Mouse (Mus musculus) liver, embryonic 14.5 days (tissue): ENCODE data around the gene Rnd2. TPM values are rescaled to one million over a fixed set of nuclear protein-coding genes. Genes with fewer than 3 reads are reported as not detected.

ENCODE experiments used
- ATAC-seq: fragments of 200-750 bp; cut with Nextera tagmentation; 2 replicates; pipeline ENCODE4 v1.8.0; 2017; ENCODE audit warnings: moderate number of reproducible peaks, mild to moderate bottlenecking, moderate library complexity; ENCODE audit not compliant: insufficient read depth
- DNase-seq, 3 experiments: peaks; one replicate each; pipeline ENCODE4 v3.0.0-alpha.2; 2012 to 2013; ENCODE audit warnings: low read depth in 3 of 3, low spot score in 3 of 3
- H3K27ac ChIP-seq: fragments of 300-500 bp; sonication (generic); 2 replicates; pipeline ENCODE4 v1.5.1; 2014; ENCODE audit warnings: moderate library complexity, mild to moderate bottlenecking, control low read depth, inconsistent platforms
- H3K27me3 ChIP-seq: fragments of 300-500 bp; sonication (generic); 2 replicates; pipeline ENCODE4 v1.6.1; 2014; ENCODE audit warnings: mild to moderate bottlenecking, low read length, moderate library complexity; ENCODE audit not compliant: control insufficient read depth, insufficient read depth
- H3K36me3 ChIP-seq: fragments of 300-500 bp; sonication (generic); replicated peaks from 2 replicates; pipeline ENCODE4 v1.6.1; 2014; ENCODE audit warnings: low read depth; ENCODE audit not compliant: control insufficient read depth, insufficient read depth
- H3K4me1 ChIP-seq, 2 experiments: fragments of 200-500 bp in 1 of 2; fragments of 300-500 bp in 1 of 2; sonication (generic) in 1 of 2; replicated peaks; 2 replicates each; pipeline ENCODE4 v1.6.1; 2012 to 2014; ENCODE audit warnings: antibody characterized with exemption in 1 of 2, inconsistent platforms in 1 of 2, low read length in 1 of 2; ENCODE audit not compliant: control insufficient read depth in 2 of 2, insufficient read depth in 2 of 2
- H3K4me2 ChIP-seq: fragments of 300-500 bp; sonication (generic); 2 replicates; pipeline ENCODE4 v1.6.1; 2014; ENCODE audit warnings: low read depth, mild to moderate bottlenecking, control low read depth, moderate library complexity
- H3K4me3 ChIP-seq, 2 experiments: fragments of 200-500 bp in 1 of 2; fragments of 300-500 bp in 1 of 2; sonication (generic) in 1 of 2; 2 replicates each; pipeline ENCODE4 v1.5.1; 2012 to 2014; ENCODE audit warnings: low read depth in 2 of 2, low read length in 2 of 2, mild to moderate bottlenecking in 2 of 2, control low read depth in 1 of 2, inconsistent platforms in 1 of 2, moderate library complexity in 1 of 2; ENCODE audit not compliant: insufficient read depth in 1 of 2
- H3K9ac ChIP-seq: fragments of 300-500 bp; sonication (generic); replicated peaks from 2 replicates; pipeline ENCODE4 v1.6.1; 2014; ENCODE audit warnings: mild to moderate bottlenecking, control low read depth, moderate library complexity
- H3K9me3 ChIP-seq: fragments of 300-500 bp; sonication (generic); 2 replicates; pipeline ENCODE4 v1.6.1; 2016; ENCODE audit warnings: low read length, mixed read lengths; ENCODE audit not compliant: control insufficient read depth
- CTCF ChIP-seq: IDR thresholded peaks from 2 replicates; pipeline ENCODE4 v1.5.1; 2016; ENCODE audit warnings: antibody characterized with exemption, low read depth, control low read depth
- EP300 ChIP-seq: IDR thresholded peaks from 2 replicates; pipeline ENCODE4 v1.6.1; 2016; ENCODE audit warnings: antibody characterized with exemption, low read depth
- whole genome bisulfite sequencing: fragments of 180-500 bp; shearing (Covaris S2); extraction: QIAGEN DNeasy Blood & Tissue Kit; methylation state at CpG from one replicate; pipeline ENCODE4 v1.1.7; 2014; ENCODE audit not compliant: insufficient replicate concordance; 5-methylcytosine and 5-hydroxymethylcytosine counted together
- polyA plus RNA-seq, 2 experiments: library from polyadenylated mRNA; depleted of rRNA in 1 of 2; stranded (reverse) in 1 of 2; unstranded in 1 of 2; fragments of >200 nt; fragmentation: Nextera tagmentation in 1 of 2; extraction: Ambion mirVana in 1 of 2; gene quantifications; 2 replicates each; pipeline versions ENCODE4 v1.2.1 to v1.2.3; 2012 to 2014

Rnd2 gene
- polyA plus RNA-seq, 2 experiments = 1.2 to 2.9 TPM

DNA sequence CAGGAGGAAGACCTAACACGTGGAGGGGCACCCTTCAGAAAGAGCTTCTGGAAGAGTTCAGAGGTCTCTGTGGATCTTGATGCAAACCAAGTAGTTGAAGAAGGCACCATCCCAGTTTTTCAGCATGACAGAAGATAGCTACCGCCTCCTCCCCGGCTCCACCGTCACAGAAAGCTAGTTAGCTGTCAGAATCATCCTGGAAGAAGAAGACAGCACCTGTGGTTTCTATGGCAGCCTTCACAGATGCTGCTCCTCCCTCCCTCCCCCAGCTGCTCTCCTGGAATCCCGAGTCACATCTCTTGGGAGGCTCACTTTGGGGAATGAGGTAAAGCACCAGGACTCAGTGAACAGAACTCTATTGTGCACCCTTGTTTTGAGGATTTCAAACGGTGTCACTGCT lies 45.8 kb upstream of the Rnd2 start:
- Histone ChIP-seq H3K9ac (no peak overlapping the region), H3K4me2 (no peak overlapping the region), H3K9me3 (no peaks in the 10 kb centered on the region), H3K27ac (no peak overlapping the region), H3K27me3 (no peaks in the 10 kb centered on the region), H3K4me1 (peaks cover 0 to 6% of the 10 kb centered on the region in 2 experiments; a peak in 3 of 4 replicates), H3K36me3 (no peaks in the 10 kb centered on the region; the same call in 1 of the 2 replicates), H3K4me3 (no peak overlapping the region)
- DNase-seq (no peak), ATAC-seq (no peak)
- TF ChIP-seq EP300 = no peak
- TF ChIP-seq CTCF = no peak
- WGBS = 59% methylated on average over 6 of the region's 6 CpGs

DNA sequence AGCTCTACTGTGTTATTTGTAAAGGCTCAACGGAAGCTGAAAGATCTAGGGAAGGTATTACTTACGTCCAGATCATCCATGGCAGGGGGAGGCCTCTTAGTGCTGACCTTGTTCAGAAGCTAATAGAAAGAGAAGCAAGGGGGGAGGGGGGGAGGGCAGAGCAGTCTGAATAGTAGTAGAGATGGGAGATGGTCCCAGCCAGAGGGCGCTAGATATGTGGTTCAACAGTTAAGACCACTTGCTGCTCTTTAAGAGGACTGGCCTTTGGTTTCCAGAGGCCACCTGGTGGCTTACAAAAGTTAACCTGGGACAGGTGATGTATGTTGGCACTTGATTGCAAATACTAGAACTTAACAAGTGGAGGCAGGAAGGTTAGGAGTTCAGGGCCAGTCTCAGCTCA lies 45.2 kb upstream of the Rnd2 start:
- Histone ChIP-seq H3K4me1 (peaks cover 0 to 12% of the 10 kb centered on the region in 2 experiments; a peak in 3 of 4 replicates), H3K9ac (no peak overlapping the region), H3K4me3 (no peak overlapping the region), H3K9me3 (no peaks in the 10 kb centered on the region), H3K27me3 (no peaks in the 10 kb centered on the region), H3K36me3 (no peaks in the 10 kb centered on the region), H3K4me2 (no peak overlapping the region), H3K27ac (no peak overlapping the region)
- no peak for DNase-seq
- TF ChIP-seq CTCF (peak; percentile 45), EP300 (no peak)
- ATAC-seq = no peak
- 38% methylated on average over 3 of the region's 3 CpGs for WGBS

DNA sequence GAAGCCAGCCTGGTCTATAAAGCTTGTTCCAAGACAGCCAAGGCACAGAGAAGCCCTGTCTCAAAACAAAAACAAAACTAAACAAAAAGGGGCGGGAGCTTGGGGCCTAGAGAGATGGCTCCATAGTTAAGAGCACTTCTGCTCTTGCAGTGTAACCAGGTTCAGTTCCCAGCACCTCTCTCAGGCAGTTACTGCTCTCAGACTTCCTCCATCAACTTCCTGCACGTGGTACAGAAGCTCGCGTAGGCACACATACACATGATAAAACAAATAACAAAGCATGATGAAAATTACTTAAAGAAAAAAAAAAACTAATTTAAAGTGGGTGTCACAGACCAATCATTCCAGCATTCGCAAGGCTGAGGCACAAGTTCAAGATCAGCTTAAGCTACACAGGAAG lies 44.7 kb upstream of the Rnd2 start:
- 62% methylated on average over 5 of the region's 5 CpGs for WGBS
- no peaks in the 10 kb centered on the region for H3K9me3 ChIP-seq
- H3K9ac ChIP-seq = no peak overlapping the region
- no peak overlapping the region for H3K4me3 ChIP-seq
- no peak for DNase-seq
- H3K36me3 ChIP-seq = no peaks in the 10 kb centered on the region
- TF ChIP-seq CTCF (no peak), EP300 (no peak)
- no peak overlapping the region for H3K4me2 ChIP-seq
- H3K4me1 ChIP-seq = peaks cover 0 to 12% of the 10 kb centered on the region in 2 experiments; a peak in 3 of 4 replicates
- no peak for ATAC-seq
- H3K27me3 ChIP-seq = no peaks in the 10 kb centered on the region
- no peak overlapping the region for H3K27ac ChIP-seq

DNA sequence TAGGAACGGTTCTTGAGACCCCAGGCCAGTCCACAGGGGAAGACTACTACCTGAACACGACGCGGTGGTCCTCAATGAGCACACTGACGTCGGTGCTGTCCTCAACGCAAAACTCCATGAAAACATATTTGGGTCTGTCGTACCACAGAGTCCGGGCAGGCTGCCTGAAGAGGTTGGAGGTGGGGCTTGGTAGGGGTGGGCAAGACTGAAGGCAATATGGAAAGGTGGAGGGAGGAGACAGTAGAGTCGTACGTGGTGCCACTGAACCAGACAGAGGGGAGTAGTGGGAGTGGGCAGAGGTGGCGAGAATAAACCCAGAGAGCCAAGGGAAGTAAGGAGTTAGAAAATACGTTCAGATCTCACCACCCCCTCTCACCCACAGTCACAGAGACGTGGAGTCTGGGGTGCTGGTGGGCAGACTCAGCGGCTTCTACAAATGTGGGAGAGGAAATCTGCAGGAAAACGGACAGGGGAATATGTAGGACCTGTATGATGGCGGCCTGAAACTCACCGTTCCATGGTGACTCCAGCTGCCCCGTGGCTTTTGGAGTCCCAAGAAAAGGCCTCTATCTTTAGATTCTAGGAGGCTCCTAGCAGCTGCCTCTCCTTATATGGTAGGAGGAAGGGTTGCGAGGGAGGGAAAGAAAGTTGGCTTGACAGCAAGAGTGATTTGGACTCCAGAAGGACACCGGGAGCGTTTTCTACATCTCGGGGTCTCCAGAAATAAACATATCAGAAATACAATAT lies 40.5 kb upstream of the Rnd2 start, which contains the start of gene Gm27029:
Gene Gm27029 (minus strand): TSS at position 692 of the 747 bp plus-strand sequence.
- 9% methylated on average over 23 of the region's 23 CpGs for WGBS
- Histone ChIP-seq H3K27me3 (no peaks in the 10 kb centered on the region), H3K36me3 (no peaks in the 10 kb centered on the region), H3K9ac (peak within 1 kb of the TSS; percentile 82), H3K4me2 (peak within 1 kb of the TSS; percentile 99), H3K9me3 (no peaks in the 10 kb centered on the region), H3K4me1 (peaks cover 11 to 15% of the 10 kb centered on the region in 2 experiments), H3K4me3 (peak within 1 kb of the TSS; percentile 79 to 98), H3K27ac (peak within 1 kb of the TSS; percentile 39)
- ATAC-seq (no peak), DNase-seq (no peak)
- TF ChIP-seq CTCF = no peak
- no peak for TF ChIP-seq EP300

DNA sequence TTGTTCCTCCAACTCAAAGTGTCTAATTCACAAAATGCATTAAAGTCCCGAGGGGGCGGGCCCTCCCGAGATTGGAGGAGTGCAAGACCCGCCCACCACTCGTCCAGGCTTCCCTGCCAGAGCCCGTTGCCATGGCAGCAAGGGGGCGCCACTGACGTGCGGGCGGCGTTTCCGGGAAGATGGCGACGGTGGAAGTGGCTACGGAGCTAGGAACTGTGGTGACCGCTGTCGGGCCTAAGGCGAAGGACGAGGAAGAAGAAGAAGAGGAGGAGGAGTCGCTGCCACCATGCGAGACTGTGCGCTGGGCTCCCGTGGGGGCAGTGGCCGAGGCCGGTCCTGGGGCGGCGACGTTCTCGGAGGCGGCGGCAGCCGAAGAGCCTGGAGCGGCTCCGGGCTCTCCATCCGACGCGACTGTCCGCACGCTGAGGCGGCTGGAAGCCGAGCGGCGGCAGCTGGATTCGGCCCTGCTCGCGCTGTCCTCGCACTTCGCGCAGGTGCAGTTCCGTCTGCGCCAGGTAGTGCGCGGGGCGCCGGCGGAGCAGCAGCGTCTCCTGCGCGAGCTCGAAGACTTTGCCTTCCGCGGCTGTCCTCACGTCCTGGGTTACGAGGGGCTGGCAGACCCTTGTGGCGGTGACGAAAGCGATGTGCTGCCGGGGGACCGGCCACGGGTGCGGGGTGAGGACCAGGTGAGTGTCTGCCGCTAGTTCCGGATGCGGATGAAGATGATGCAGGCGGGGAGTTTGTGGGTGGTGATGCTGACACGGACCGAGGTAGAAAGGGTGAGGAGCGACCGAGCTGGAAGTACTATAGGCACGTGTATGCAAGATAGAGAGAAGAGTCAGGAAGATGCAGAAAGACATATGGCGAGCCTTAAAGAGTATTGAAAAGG lies 39.6 kb upstream of the Rnd2 start, which contains the start of the genes Rundc1 and Ptges3l:
Gene Rundc1 (plus strand): TSS at position 161 of the 889 bp plus-strand sequence.
Gene Ptges3l (minus strand): TSS at position 409 of the 889 bp plus-strand sequence.
- peak; percentile 89 for ATAC-seq
- under 1% methylated on average over 81 of the region's 81 CpGs for WGBS
- TF ChIP-seq EP300 (no peak), CTCF (peak; percentile 81)
- H3K4me1 ChIP-seq = peaks cover 11 to 15% of the 10 kb centered on the region in 2 experiments
- peak within 1 kb of the TSS; percentile 79 to 98 for H3K4me3 ChIP-seq
- no peaks in the 10 kb centered on the region for H3K9me3 ChIP-seq
- peak within 1 kb of the TSS; percentile 82 for H3K9ac ChIP-seq
- peaks cover 1% of the 10 kb centered on the region for H3K36me3 ChIP-seq
- peak; percentile 89 to 92 (median 90) for DNase-seq
- peak within 1 kb of the TSS; percentile 39 for H3K27ac ChIP-seq
- peak within 1 kb of the TSS; percentile 99 for H3K4me2 ChIP-seq
- H3K27me3 ChIP-seq = no peaks in the 10 kb centered on the region
